Mouse (Mus musculus) liver, adult 2 months (tissue): Measurements from ENCODE around the gene Gucy2d.

Experiments
- CTCF ChIP-seq: fragments of 200-500 bp; IDR thresholded peaks from 2 replicates; pipeline ENCODE4 v1.5.1; 2011; ENCODE audit warnings: low read depth, low read length, control low read depth
- POLR2A ChIP-seq: fragments of 200-500 bp; IDR thresholded peaks from 2 replicates; pipeline ENCODE4 v1.6.1; 2011; ENCODE audit warnings: low read length, control low read depth; ENCODE audit not compliant: insufficient read depth; ENCODE audit errors: extremely low read depth

DNA sequence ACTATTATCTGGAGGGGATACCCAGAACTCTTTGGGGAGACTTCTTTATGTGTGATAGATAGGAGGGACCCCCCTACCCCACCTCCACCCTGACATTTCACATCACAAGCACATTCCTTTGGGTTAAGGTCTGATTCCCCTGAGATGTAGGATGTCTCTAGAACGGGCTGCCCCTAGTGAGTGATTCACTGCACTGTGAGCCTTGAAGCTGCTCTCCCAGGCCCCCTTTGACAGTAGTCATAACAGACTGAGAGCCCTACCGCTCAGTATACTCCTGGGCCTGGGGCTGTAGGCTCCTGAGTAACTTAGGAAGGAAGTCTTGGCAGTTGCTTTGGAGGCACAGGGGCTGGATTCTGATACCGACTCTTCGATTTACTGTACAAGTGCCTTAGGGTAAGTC lies 50.1 kb downstream of the Gucy2d start:
- TF ChIP-seq POLR2A (no peak), CTCF (no peak)
